Mouse (Mus musculus) mesoderm, embryonic 11.5 days (tissue): ENCODE data around the gene C1qtnf5.

Source experiments
- DNase-seq: peaks from one replicate; pipeline ENCODE4 v3.0.0-alpha.2; 2012; ENCODE audit warnings: low read depth, low spot score

C1qtnf5 gene

GRCm38 (mm10) chr9:44130581-44131275 is 23.7 kb downstream of the C1qtnf5 start:
- DNase-seq: peak; percentile 66

- no peak for DNase-seq
Observed at GRCm38 (mm10) chr9:44131276-44131590, 24.2 kb downstream of the C1qtnf5 start.

- no peak for DNase-seq
Observed at GRCm38 (mm10) chr9:44132200-44132599, 25.2 kb downstream of the C1qtnf5 start.

- DNase-seq: no peak
Observed at GRCm38 (mm10) chr9:44133287-44133686, 26.2 kb downstream of the C1qtnf5 start.

- peak; percentile 54 for DNase-seq
Observed at GRCm38 (mm10) chr9:44134101-44134850, 27.2 kb downstream of the C1qtnf5 start, which contains the start of gene Mcam. Gene Mcam, plus strand, starts transcription at chr9:44134469.

GRCm38 (mm10) chr9:44134851-44135730 is 28.0 kb downstream of the C1qtnf5 start:
- no peak for DNase-seq

- no peak for DNase-seq
Observed at GRCm38 (mm10) chr9:44135731-44136411, 28.8 kb downstream of the C1qtnf5 start.

- no peak for DNase-seq
Observed at GRCm38 (mm10) chr9:44137846-44138245, 30.8 kb downstream of the C1qtnf5 start.

GRCm38 (mm10) chr9:44141951-44142350 is 34.9 kb downstream of the C1qtnf5 start:
- no peak for DNase-seq

- no peak for DNase-seq
Observed at GRCm38 (mm10) chr9:44143421-44143820, 36.4 kb downstream of the C1qtnf5 start.

- DNase-seq: no peak
Observed at GRCm38 (mm10) chr9:44144023-44144717, 37.1 kb downstream of the C1qtnf5 start.

GRCm38 (mm10) chr9:44144718-44145060 is 37.6 kb downstream of the C1qtnf5 start:
- DNase-seq: no peak

GRCm38 (mm10) chr9:44147290-44147689 is 40.2 kb downstream of the C1qtnf5 start:
- DNase-seq: no peak
